Mouse (Mus musculus) heart, adult 2 months (tissue): ENCODE data around the gene Ucn3.

Experiments used
- CTCF ChIP-seq: fragments of 200-600 bp; IDR thresholded peaks from 2 replicates; pipeline ENCODE4 v1.8.1; 2022; ENCODE audit warnings: antibody characterized with exemption, mild to moderate bottlenecking, moderate library complexity
- EP300 ChIP-seq: fragments of 200-500 bp; IDR thresholded peaks from 2 replicates; pipeline ENCODE4 v1.6.1; 2011; ENCODE audit warnings: low read depth, low read length, control low read depth; ENCODE audit not compliant: insufficient read depth

DNA sequence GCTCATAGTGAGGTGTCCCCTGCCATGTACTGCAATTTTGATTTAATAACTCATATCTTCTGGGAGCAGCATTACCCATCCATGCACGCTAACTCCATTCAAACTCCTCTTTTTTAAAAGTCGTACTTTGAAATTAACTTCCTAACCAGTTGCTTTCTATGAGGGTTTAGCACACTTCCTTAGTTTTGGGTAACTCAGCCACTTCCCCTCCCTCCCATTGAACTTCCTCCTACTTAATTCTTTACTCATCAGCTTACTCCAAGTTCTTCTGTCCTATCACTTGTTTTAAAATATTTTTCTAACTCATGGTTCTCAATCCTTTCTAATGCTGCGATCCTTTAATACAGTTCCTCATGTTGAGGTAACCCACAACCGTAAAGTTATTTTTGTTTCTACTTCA is 23.7 kb upstream of the Ucn3 start:
- no peak for TF ChIP-seq CTCF
- TF ChIP-seq EP300: no peak
